ENCODE assay signal across 9 mouse cellular contexts in the genomic region with DNA sequence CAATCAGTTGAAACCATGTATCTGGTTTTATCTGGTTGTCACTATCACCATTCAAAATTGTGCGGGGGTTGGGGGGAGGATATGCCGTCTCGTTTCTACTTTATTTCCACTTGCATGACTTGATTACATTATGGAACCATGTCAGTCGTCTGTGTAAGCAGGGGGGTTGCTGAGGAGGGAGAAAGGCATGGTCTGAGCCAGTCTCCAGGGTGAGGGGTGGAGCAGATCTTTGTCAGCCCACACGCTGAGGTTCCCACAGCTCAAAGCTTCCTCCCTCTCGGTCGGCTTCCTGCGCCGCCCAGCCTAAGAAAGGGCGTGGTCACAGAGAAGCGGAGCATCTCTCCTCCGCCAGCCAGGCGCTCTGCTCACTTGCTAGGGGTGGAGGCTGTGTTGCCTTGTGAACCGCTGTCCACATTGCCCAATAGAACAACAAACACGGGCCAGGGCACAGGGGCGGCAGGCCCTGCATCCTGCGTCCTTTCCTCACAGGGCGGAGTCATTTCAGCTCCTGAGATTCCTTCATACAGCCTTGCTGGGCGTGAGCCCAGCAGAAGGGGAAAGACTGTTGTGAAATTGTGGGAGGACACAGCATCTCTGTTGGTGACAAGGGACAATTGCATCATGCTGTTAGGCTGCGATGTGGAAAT. TPM values are rescaled to one million over a fixed set of nuclear protein-coding genes. Genes with fewer than 3 reads are reported as not detected.
DNase-seq lines count a peak whose midpoint lies in the region; ATAC-seq and TF ChIP-seq lines count a peak whose summit lies in the region.
"Had no signal": no experiment of that assay in that cellular context is flagged by ENCODE, and none has a peak within 500 bp of the region (broad histone marks: within the 10 kb centered on the region; RNA-seq: fewer than 3 reads in every experiment).

No protein-coding gene starts in this region.

- TF ChIP-seq POLR2A in bone marrow macrophage, adult 2 months (IDR thresholded peaks at IDR 0.05; ENCODE audit: borderline replicate concordance, low read depth, low read length) = no peak
- peak; percentile 81 for TF ChIP-seq POLR2A in embryonic fibroblast, embryonic 13.5 days (IDR thresholded peaks at IDR 0.05; ENCODE audit: low read depth, low read length)

- H3K4me2 ChIP-seq in kidney, embryonic 14.5 days (replicated peaks; ENCODE audit: low read depth, low read length) = peak overlapping the region; percentile 50
- H3K4me2 ChIP-seq in limb, embryonic 15.5 days = peak overlapping the region; percentile 74
- peak overlapping the region; percentile 68 for H3K4me2 ChIP-seq in midbrain, postnatal 0 days (ENCODE audit: low read depth, low read length, poor library complexity, severe bottlenecking)

- WGBS in heart, embryonic 10.5 days = 1% methylated on average over 20 of the region's 20 CpGs
- 2% methylated on average over 20 of the region's 20 CpGs for WGBS in kidney, embryonic 14.5 days
- under 1% methylated on average over 19 of the region's 20 CpGs for WGBS in limb, embryonic 15.5 days
- WGBS in midbrain, postnatal 0 days = 0% methylated on average over 20 of the region's 20 CpGs

- no peak for TF ChIP-seq CTCF in bone marrow macrophage, adult 2 months (IDR thresholded peaks at IDR 0.05; ENCODE audit: low read depth, low read length)
- TF ChIP-seq CTCF in embryonic fibroblast, embryonic 13.5 days (IDR thresholded peaks at IDR 0.05; ENCODE audit: borderline replicate concordance, insufficient read depth, low read length) = no peak
- peak; percentile 28; the same call in 1 of the 2 replicates for TF ChIP-seq CTCF in midbrain, postnatal 0 days (IDR thresholded peaks at IDR 0.05)

- no peaks in the 10 kb centered on the region for H3K36me3 ChIP-seq in heart, embryonic 10.5 days
- H3K36me3 ChIP-seq in kidney, embryonic 14.5 days (ENCODE audit: control insufficient read depth, insufficient read depth, low read length) = no peaks in the 10 kb centered on the region
- no peaks in the 10 kb centered on the region for H3K36me3 ChIP-seq in limb, embryonic 15.5 days
- H3K36me3 ChIP-seq in midbrain, postnatal 0 days (ENCODE audit: insufficient read depth, low read length) = no peaks in the 10 kb centered on the region

- peaks cover 6% of the 10 kb centered on the region; the same call in 1 of the 2 replicates for H3K27me3 ChIP-seq in heart, embryonic 10.5 days (ENCODE audit: insufficient read depth, poor library complexity, severe bottlenecking)
- H3K27me3 ChIP-seq in kidney, embryonic 14.5 days (ENCODE audit: control insufficient read depth, insufficient read depth, low read length) = peaks cover 12% of the 10 kb centered on the region; the same call in 1 of the 2 replicates
- H3K27me3 ChIP-seq in limb, embryonic 15.5 days = peaks cover 4% of the 10 kb centered on the region; the same call in 1 of the 2 replicates
- H3K27me3 ChIP-seq in midbrain, postnatal 0 days (ENCODE audit: insufficient read depth, low read length) = no peaks in the 10 kb centered on the region

- peak overlapping the region; percentile 60 for H3K27ac ChIP-seq in bone marrow macrophage, adult 2 months (ENCODE audit: insufficient read depth, low read depth, low read length)
- H3K27ac ChIP-seq in embryonic fibroblast, embryonic 13.5 days (ENCODE audit: insufficient read depth, low read length) = no peak overlapping the region; the same call in 1 of the 2 replicates
- H3K27ac ChIP-seq in heart, embryonic 10.5 days = peak overlapping the region; percentile 70
- H3K27ac ChIP-seq in kidney, embryonic 14.5 days (ENCODE audit: low read depth, low read length) = no peak overlapping the region
- 0 out of 2 replicates have a peak overlapping the region, but pooled peaks have one; percentile 19 for H3K27ac ChIP-seq in limb, embryonic 15.5 days
- H3K27ac ChIP-seq in midbrain, postnatal 0 days (ENCODE audit: low read depth, low read length) = peak overlapping the region; percentile 49

- peaks cover 43% of the 10 kb centered on the region for H3K4me1 ChIP-seq in bone marrow macrophage, adult 2 months (ENCODE audit: control insufficient read depth, insufficient read depth, low read length)
- no peaks in the 10 kb centered on the region for H3K4me1 ChIP-seq in embryonic fibroblast, embryonic 13.5 days (ENCODE audit: control insufficient read depth, insufficient read depth, low read length)
- H3K4me1 ChIP-seq in heart, embryonic 10.5 days = peaks cover 7% of the 10 kb centered on the region; the same call in 1 of the 2 replicates
- H3K4me1 ChIP-seq in kidney, embryonic 14.5 days (ENCODE audit: control insufficient read depth, insufficient read depth, low read length) = no peaks in the 10 kb centered on the region
- peaks cover 6% of the 10 kb centered on the region for H3K4me1 ChIP-seq in limb, embryonic 15.5 days
- no peaks in the 10 kb centered on the region for H3K4me1 ChIP-seq in midbrain, postnatal 0 days (ENCODE audit: insufficient read depth, low read length)

- peak overlapping the region; percentile 47 for H3K9ac ChIP-seq in kidney, embryonic 14.5 days (ENCODE audit: low read depth, low read length)
- H3K9ac ChIP-seq in limb, embryonic 15.5 days = no peak overlapping the region
- peak overlapping the region; percentile 54 for H3K9ac ChIP-seq in midbrain, postnatal 0 days (replicated peaks; ENCODE audit: low read length, poor library complexity, severe bottlenecking)

- peak; percentile 97 for ATAC-seq in kidney, embryonic 14.5 days (ENCODE audit: low FRiP score, low TSS enrichment)
- peak; percentile 86 for ATAC-seq in limb, embryonic 15.5 days (ENCODE audit: insufficient number of reproducible peaks, low FRiP score, low TSS enrichment, low read depth)
- ATAC-seq in midbrain, postnatal 0 days (ENCODE audit: low FRiP score) = peak; percentile 89
- ATAC-seq: Patski had no signal

- peak; percentile 99 for DNase-seq in 416B (ENCODE audit: low read depth)
- peak; percentile 91 for DNase-seq in heart, embryonic 10.5 days (ENCODE audit: low spot score)
- peak; percentile 83 for DNase-seq in midbrain, postnatal 0 days (ENCODE audit: low spot score)
- DNase-seq in spleen, postnatal 36 days (ENCODE audit: low spot score in 2 of 2) = peak; percentile 95

- H3K4me3 ChIP-seq in bone marrow macrophage, adult 2 months (ENCODE audit: insufficient read depth, low read length) = peak overlapping the region; percentile 44
- H3K4me3 ChIP-seq in embryonic fibroblast, embryonic 13.5 days (ENCODE audit: insufficient read depth, low read length) = peak overlapping the region; percentile 11; the same call in 1 of the 2 replicates
- peak overlapping the region; percentile 60 for H3K4me3 ChIP-seq in heart, embryonic 10.5 days
- peak overlapping the region; percentile 39 for H3K4me3 ChIP-seq in kidney, embryonic 14.5 days (ENCODE audit: low read length)
- H3K4me3 ChIP-seq in limb, embryonic 15.5 days = peak overlapping the region; percentile 46
- H3K4me3 ChIP-seq in midbrain, postnatal 0 days (ENCODE audit: low read depth, low read length) = peak overlapping the region; percentile 41

- H3K9me3 ChIP-seq in heart, embryonic 10.5 days = no peaks in the 10 kb centered on the region
- no peaks in the 10 kb centered on the region for H3K9me3 ChIP-seq in kidney, embryonic 14.5 days (ENCODE audit: control insufficient read depth, low read length)
- no peaks in the 10 kb centered on the region for H3K9me3 ChIP-seq in limb, embryonic 15.5 days
- H3K9me3 ChIP-seq in midbrain, postnatal 0 days (ENCODE audit: low read length) = no peaks in the 10 kb centered on the region

RNA-seq across cellular contexts. Expression of a gene that starts 38.5 kb away (rescaled TPM):
- 12.0 and 12.8 TPM in 2 replicates for polyA plus RNA-seq in bone marrow macrophage, adult 2 months (2012; ENCODE audit: insufficient read depth, insufficient read length, missing spikeins)
- polyA plus RNA-seq in embryonic fibroblast, embryonic 13.5 days (2011; ENCODE audit: insufficient read length, low read depth, missing spikeins) = 6.5 and 7.3 TPM in 2 replicates
- 21.9 and 28.7 TPM in 2 replicates for polyA plus RNA-seq in heart, embryonic 10.5 days (2016; fragmentation: Nextera tagmentation; extraction: Ambion mirVana)
- polyA plus RNA-seq in kidney, embryonic 14.5 days (2014; fragmentation: Nextera tagmentation; extraction: Ambion mirVana) = 18.3 and 32.2 TPM in 2 replicates
- polyA plus RNA-seq in limb, embryonic 15.5 days (2015; fragmentation: Nextera tagmentation; extraction: Ambion mirVana) = 20.7 and 21.3 TPM in 2 replicates
- 22.7 and 32.9 TPM in 2 replicates for total RNA-seq in midbrain, postnatal 0 days (2014; rRNA removed)
- 15.8 and 19.1 TPM in 2 replicates for polyA plus RNA-seq in midbrain, postnatal 0 days (2015; fragmentation: Nextera tagmentation; extraction: Ambion mirVana)

Comparison
In these comparisons a context has a peak if more than half of its experiments do, and no peak if none do; other contexts are left out.
1. H3K27ac ChIP-seq: peak in bone marrow macrophage, adult 2 months (single experiment), heart, embryonic 10.5 days (single experiment), limb, embryonic 15.5 days (single experiment) and midbrain, postnatal 0 days (single experiment); none in embryonic fibroblast, embryonic 13.5 days (single experiment) and kidney, embryonic 14.5 days (single experiment).
2. Peak in every context shown above with its lines, with median percentiles within 50 percentile points of each other: DNase-seq, H3K4me3 ChIP-seq, ATAC-seq and H3K4me2 ChIP-seq.